Mouse (Mus musculus) erythroid progenitor cell, adult 5-6 weeks (primary cell): ENCODE results near the gene Dnlz. TPM values are rescaled to one million over a fixed set of nuclear protein-coding genes. Genes with fewer than 3 reads are reported as not detected.

Source experiments
- ATAC-seq: replicated peaks from 2 replicates; pipeline ENCODE4 v1.8.0; 2016; ENCODE audit warnings: moderate number of reproducible peaks, mild to moderate bottlenecking, moderate TSS enrichment, inconsistent platforms; ENCODE audit not compliant: poor library complexity, low FRiP score, severe bottlenecking
- total RNA-seq, 2 experiments: library from RNA; stranded (forward) in 1 of 2; stranded (reverse) in 1 of 2; fragments of 150-400 nt in 1 of 2; fragments of 186-747, 209-891 nt in 1 of 2; gene quantifications; 2 replicates each; pipeline versions ENCODE4 v1.2.3 to v1.2.4; 2015 to 2017; ENCODE audit warnings: low replicate concordance in 2 of 2

Gene Dnlz
- total RNA-seq, 2 experiments from 2014 or later: 0.84 to 2.7 TPM

DNA sequence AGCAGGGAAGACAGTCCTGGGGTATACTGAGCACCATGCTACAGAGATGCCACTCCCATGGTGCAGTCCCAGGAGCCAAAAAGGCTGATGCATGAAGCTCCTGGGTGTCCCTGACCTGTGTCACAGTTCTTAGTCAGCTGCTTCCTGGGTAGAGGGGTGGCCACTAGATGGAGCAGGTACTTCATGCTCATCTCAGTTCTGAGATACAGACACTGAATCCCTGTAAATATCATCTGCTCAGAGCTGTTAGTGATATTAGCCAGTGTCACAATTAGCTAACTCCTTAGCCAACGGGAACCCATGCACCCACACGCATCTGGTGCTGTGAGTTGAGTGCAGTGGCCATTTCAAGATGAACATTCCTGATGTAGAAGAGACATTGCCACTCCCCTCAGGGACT, 27.0 kb downstream of the Dnlz start:
- no peak for ATAC-seq

DNA sequence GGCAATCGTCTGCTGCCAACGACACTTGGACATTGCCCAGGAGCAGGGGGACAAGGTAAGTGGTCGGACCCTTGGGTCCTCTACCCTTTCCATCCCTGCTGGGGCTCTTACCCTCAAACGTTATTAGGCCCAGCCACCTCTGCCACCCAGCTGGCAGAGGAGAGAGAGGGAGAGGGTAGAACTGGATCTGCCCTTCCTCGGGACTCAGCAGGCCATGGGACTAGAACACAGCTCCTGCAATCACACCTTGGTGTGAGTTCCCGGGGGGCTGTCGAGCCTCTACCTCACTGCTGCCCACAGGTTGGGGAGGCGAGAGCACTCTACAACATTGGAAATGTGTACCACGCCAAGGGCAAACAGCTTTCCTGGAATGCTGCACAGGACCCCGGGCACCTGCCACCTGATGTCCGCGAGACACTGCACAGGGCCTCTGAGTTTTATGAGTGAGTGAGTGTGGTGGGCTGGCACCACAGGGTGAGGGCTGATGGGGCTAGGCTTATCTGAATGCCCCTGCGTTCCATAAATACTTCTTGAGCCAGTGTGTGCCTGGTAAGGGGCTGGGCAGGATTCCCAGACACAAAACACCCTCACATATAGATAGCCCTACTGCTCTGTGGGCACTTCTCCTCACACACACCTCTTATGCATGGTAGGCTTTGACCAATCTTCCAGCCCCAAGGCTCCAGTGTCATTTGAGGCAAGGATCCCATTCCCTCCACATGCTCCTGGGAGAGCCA, 28.2 kb downstream of the Dnlz start:
- ATAC-seq: no peak

- ATAC-seq: no peak
Measured at GRCm38 (mm10) chr2:26320245-26321185, 31.4 kb downstream of the Dnlz start.

DNA sequence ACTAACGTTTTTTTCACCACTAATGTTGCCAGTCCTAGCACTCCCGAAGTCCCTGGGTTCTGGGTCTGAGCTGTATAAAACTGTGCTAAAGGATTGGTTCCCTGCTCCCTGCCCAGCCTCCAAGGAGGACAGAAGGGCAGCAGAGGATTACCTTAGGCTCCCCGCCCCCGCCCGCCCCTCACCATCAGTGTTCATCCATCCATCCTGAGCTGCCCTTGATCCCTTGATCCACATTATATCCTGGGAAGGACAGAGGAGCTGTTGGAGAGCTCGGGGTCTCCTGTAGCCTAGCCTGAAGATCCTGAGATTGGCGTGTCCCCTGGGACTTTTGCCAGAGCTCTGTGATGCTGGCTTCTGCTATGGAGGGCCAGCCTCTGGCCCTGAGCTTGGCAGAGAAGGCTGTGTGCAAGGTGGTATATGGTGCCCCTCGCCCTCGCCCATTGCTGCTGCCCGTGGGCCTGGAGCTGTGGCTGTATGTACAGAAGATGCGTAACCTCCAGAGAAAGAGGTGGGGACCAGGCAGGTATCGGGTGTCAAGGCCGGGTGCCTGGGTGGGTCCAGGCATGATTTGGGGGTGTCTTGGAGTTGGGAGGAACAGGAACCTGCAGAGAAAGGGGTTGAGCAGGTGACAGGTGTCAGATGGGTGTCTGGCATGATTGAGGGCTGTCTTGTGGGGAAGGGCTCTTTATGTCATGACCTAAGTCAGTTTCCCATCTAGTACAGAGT, 32.2 kb downstream of the Dnlz start:
- ATAC-seq: no peak

- ATAC-seq: no peak
Measured at GRCm38 (mm10) chr2:26319109-26319508, 32.8 kb downstream of the Dnlz start.

GRCm38 (mm10) chr2:26317991-26318672, 33.8 kb downstream of the Dnlz start:
- ATAC-seq: no peak

- no peak for ATAC-seq
Measured at GRCm38 (mm10) chr2:26317371-26317770, 34.5 kb downstream of the Dnlz start.

DNA sequence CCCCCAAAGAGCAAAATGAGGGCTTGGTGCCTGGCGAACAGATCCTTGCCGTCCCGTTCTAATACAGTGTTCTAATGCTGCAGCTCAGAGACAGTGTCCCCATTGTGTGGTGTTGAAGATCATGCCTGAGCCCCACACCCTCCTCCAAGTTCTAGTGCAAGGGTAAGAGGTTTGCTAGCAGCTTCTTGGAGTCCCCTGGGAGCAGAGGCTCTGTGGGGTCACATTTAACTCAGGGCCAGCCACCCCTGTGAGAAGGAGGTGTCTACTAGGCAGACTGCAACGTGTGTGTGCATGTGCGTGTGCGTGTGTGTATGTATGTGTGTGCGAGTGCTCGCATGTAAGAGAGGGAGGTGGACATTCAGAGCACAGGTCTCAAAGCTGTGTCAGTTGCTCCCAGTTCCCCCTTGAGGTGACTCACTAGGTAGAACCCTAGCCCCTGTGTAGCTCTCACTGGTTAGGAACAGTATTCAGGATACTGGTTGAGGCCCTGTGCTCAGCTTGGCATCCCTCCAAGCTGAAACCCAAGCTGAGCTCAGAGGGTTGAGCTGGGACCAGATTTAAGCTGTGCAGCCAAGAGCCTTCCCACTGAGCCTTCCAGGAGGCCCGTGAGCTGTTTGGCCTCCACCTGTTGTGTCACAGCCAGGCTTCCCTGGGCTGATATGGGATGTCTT, 35.2 kb downstream of the Dnlz start:
- ATAC-seq: no peak

DNA sequence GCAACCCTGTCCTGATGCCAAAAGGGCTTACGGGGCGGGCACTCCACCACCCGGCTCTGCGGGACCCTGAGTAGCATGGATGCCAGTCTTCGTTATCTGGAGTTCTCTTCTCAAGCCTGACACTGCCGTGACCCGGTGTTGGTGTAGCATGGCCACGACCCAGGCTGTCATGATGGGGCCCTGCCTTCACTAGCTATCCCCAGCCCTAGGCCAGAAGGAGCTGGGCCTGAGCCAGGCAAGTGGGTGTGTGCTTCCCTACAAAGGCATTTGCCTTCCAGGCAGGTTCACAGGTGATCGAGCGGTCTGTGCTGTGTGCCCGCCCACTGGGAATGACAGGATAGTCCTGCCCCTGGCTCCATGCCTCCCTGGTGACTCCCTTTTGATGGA, 36.0 kb downstream of the Dnlz start:
- no peak for ATAC-seq

DNA sequence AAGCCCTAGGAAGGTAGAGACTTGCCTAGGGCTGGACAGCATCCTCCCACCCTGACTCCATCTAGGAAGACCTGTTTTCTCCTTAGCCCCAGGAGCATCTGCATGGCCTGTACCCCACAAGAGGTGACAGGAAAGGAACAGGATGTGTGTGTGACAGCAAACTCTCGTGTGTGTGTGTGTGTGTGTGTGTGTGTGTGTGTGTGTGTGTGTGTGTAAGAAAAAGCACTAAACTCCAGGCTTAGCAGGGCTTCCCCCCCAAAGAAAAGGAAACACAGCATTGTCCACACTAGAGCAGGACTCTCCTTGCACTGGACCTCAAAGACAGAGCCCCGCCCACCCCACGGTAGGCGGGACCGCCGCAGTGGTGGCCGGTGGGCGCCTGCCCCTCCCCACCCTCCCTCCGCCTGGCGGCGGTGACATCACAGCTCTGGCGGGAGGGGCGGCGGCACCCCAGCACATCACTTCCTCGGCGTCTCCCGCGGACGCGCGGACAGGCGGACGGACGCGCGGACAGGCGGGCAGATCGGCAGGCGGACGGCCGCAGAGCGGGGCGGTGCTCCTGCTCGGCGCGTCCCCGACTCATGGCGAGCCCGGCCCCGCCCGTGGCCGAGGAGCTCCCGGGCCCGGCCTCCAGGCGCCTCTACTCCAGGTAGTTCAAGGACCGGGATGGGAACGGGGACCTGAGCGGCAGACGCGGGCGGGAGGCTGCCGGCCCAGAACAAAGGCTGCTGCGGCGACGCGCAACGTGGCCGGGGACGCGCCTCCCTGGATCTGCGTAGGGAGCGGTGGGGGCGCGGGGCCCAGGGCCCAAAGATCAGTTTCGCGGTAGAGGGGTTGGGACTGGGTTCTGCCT, 36.6 kb downstream of the Dnlz start, which contains the start of gene Gpsm1:
Gene Gpsm1 (plus strand): TSS at position 444 of the 853 bp plus-strand sequence.
- no peak for ATAC-seq

- no peak for ATAC-seq
Measured at GRCm38 (mm10) chr2:26314281-26315071, 37.4 kb downstream of the Dnlz start.

DNA sequence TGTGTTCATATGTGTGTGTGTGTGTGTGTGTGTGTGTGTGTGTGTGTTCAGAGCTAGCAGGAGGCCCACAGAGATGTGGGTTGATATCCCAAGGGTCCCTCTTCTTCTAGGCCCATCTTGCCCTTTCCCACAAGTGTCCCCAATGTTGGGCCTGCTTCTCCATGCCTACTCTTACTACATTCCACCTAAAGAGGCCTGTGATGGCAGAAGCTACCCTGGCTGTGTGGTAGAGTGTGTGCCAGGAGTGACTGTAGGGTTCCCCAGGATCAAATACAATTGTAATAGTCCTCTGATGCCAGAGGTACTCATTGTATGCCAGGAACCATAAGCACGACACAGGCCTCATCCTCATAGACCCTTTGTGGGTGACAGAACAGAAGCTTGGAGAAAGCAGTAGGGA, 38.5 kb downstream of the Dnlz start:
- no peak for ATAC-seq

- no peak for ATAC-seq
Measured at GRCm38 (mm10) chr2:26312812-26313211, 39.1 kb downstream of the Dnlz start.

DNA sequence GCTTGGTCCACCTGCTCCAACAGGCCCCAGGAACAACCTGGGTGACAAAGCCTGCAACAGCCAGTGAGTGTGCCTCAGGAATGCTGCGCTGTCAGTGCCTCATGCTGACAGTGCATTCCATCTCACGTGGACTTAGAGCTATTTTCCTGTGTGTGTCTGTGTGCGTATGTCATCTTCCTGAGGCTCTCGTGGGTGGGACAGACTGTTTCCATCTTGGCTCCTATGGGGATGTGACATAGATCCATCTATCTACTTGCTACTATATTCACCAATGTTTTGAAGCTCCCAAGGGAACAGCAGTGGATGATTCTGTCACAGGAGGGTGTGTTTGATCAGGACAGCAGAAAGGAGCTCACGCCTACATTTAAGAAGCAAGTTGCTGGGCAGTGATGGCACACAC, 40.0 kb downstream of the Dnlz start:
- ATAC-seq: no peak

- no peak for ATAC-seq
Measured at GRCm38 (mm10) chr2:26309739-26310138, 42.2 kb downstream of the Dnlz start.

- no peak for ATAC-seq
Measured at GRCm38 (mm10) chr2:26306702-26307101, 45.2 kb downstream of the Dnlz start.

DNA sequence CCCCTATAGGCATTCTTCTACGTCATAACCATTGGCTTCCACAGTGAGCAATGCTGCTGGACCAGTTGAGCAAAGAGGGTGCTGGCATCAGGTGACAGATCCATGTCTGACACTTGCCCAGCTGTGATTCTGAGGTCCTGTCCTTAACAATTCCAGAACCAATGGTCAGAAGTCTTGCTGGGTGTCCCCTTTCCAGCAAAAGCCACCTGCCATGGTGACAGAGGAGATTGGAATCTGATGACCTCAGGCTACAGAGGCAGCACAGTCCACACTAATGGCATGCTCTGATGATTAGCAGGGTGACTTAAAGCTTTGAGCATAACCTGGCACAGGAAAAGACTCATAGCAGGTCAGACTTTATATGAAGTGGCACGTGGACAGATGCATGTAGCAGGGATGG, 46.4 kb downstream of the Dnlz start:
- ATAC-seq: no peak

GRCm38 (mm10) chr2:26304711-26305110, 47.2 kb downstream of the Dnlz start:
- ATAC-seq: no peak
